Mouse (Mus musculus) thymus, postnatal 25 days (tissue): ENCODE measurements around the gene Mcl1.
A peak's percentile ranks its signal among the peaks of the same experiment; 100 is the strongest.
"Not testable (repeated sequence)": the region's sequence is repeated elsewhere in the genome, so short reads cannot be mapped to it uniquely, and the experiment has no call there.

ENCODE experiments used
- DNase-seq: peaks from one replicate; pipeline ENCODE4 v3.0.0; 2022

Mcl1 gene

DNA sequence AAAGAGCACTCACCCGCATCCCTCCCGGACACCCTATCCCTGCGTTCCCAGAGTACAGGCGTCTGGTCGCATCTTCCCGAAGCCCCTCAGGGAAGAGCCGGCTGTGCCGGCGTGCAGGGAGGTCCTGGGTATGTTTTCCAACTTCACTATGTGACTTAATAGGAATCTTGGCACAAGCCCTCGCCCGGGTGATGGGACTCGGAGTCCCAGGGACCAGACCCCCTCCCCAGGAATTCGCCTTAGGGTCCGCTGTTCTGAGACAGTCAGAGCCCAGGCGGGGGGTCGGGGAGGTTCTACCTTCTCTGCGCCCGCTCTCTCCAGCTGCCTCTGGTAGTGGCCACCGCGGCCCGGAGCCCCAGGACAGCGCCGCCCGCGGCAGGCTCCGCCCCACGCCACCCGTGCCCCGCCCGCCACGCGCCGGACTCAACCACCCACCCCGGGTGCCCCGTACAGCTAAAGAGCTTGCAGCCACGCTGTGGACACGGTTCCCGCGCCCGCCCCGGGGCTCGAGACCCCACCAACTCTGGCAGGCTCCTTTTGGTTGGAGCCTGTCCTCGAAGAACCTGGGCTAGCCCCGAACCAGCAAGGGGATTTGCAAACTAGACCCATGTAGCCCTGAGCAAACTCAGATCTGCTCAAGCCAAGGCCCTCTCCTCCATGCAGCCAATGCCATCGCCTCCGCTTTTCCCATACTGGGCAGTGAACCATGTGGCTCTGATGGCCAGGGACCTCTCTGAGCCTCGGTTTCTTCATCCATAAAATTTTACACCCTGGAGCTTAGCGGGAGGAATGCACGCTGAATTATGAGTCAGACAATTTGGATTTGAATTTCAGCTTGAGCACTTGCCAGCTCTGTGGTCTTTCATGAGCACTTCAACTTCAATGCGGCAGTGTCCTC is 29.2 kb downstream of the Mcl1 start, which contains the start of gene Adamtsl4:
Gene Adamtsl4, minus strand, starts transcription at position 394 of the 898 bp plus-strand sequence.
- DNase-seq = peak; percentile 33

GRCm38 (mm10) chr3:95689171-95689915 is 30.8 kb downstream of the Mcl1 start:
- DNase-seq = no peak

GRCm38 (mm10) chr3:95689940-95690339 is 31.4 kb downstream of the Mcl1 start:
- no peak for DNase-seq

DNA sequence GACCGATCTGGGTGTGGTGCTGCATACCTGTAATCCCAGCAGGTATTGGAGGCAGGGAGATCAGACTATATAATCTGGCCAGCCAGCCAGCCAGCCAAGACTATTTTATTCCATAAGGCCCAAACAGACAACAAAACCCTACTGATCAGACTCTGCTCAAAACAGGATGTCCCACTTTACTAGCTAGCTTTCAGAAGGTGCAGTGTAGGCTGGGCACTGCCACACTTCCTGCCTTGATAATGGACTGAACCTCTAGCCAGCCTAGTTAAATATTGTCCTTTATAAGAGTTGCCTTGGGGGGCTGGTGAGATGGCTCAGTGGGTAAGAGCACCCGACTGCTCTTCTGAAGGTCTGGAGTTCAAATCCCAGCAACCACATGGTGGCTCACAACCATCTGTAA is 32.0 kb downstream of the Mcl1 start:
- not testable (repeated sequence) for DNase-seq

GRCm38 (mm10) chr3:95692677-95693076 is 34.1 kb downstream of the Mcl1 start:
- DNase-seq = no peak

GRCm38 (mm10) chr3:95693821-95694807 is 35.5 kb downstream of the Mcl1 start:
- DNase-seq = no peak

GRCm38 (mm10) chr3:95694808-95695703 is 36.5 kb downstream of the Mcl1 start:
- DNase-seq = no peak

DNA sequence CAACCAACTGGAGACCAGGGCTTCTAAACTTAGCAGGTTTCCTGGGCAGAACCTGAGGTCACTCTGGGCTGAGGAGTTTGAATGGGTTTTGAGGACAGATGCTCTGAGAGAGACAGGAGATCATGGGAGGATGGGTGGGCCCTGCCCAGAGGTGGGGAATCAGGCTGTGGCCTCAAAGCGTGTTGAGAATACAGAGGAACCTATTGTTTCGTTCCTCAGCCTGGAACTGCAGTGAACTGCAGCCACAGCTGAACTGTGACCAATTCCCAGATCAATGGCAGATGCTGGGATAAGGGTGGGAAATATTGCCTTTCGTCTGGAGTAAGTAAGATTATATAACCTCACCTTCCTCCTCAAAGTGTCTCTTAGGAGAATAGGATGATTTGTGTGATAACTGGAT is 37.2 kb downstream of the Mcl1 start:
- DNase-seq = no peak

- no peak for DNase-seq
Observed at GRCm38 (mm10) chr3:95696360-95696759, 37.8 kb downstream of the Mcl1 start.

GRCm38 (mm10) chr3:95698286-95698685 is 39.7 kb downstream of the Mcl1 start:
- no peak for DNase-seq

- DNase-seq = no peak
Observed at GRCm38 (mm10) chr3:95700233-95700681, 41.7 kb downstream of the Mcl1 start.

DNA sequence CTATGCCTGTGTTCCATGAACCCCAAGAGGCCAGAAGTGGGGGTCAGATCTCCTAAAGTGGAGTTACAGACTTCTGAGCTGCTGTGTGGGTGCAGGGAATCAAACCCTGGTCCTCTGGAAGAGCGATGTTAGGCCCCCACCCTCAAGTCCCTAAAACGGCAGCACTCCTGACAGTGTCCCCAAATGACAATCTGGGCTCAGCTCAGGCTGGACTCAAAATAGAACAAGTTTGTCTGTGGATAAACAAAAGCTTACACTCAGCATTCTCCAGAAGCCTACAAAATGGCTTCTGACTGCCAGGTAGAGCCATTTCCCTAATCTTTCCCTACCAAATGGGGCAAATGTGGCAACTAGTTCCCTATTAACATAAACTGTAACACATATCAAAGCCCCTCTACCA is 42.5 kb downstream of the Mcl1 start:
- no peak for DNase-seq

GRCm38 (mm10) chr3:95701877-95702540 is 43.4 kb downstream of the Mcl1 start:
- DNase-seq = no peak

GRCm38 (mm10) chr3:95703276-95703675 is 44.7 kb downstream of the Mcl1 start:
- DNase-seq = no peak

- DNase-seq = no peak
Observed at GRCm38 (mm10) chr3:95704612-95705011, 46.0 kb downstream of the Mcl1 start.

- DNase-seq = no peak
Observed at GRCm38 (mm10) chr3:95706273-95706672, 47.7 kb downstream of the Mcl1 start.

GRCm38 (mm10) chr3:95707497-95707896 is 48.9 kb downstream of the Mcl1 start:
- DNase-seq = peak; percentile 52

DNA sequence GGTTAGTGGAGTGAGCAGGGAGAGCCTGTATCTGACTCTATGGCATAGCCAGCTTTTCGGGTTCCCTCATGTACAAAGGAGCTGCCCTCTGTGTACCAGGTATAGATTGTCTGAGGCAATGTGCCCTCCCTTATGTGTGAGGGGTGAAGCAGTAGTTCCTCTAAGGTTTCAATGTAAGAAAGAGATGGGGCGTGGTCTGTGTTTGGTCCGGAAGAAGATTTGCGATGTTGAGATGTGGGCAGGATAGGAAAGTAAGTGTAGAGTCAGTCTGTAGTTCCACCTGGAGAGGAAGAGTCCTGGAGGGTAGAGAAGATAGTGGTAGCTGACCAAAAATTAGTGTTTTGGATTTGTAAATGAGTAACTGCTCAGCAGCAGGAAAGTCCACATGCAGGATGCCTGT is 50.5 kb downstream of the Mcl1 start:
- no peak for DNase-seq

- DNase-seq = no peak
Observed at GRCm38 (mm10) chr3:95709967-95710366, 51.4 kb downstream of the Mcl1 start.
